Mouse (Mus musculus): ENCODE results near the gene Gm10697. TPM values are rescaled to one million over a fixed set of nuclear protein-coding genes. Genes with fewer than 3 reads are reported as not detected.

Gene Gm10697
- total RNA-seq (2023): not detected

DNA sequence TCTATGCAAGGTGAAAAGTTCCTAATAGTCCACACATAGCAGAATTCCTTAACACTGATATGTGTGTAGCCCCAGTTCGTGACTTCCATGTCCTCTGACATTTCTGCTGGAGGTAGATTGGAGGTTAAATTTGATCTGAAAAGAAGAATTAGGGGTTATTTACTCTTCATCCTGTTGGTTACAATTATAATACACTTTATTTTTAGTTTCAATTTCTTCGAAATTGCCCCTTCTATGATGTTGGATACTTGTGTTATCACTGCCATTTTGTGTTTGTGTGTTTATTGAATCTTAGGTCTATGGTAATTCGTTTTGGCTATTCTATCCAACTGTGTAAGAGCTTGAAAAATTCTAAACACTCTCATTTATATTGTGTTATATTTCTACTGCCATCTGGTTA, at the start of gene Gm10697:
TSS of gene Gm10697 (minus strand) at position 101 of the 400 bp plus-strand sequence.

GRCm38 (mm10) chr3:94054785-94055184, 17.7 kb downstream of the Gm10697 start, which contains the start of gene Gm9125:
TSS of gene Gm9125 (minus strand) at chr3:94054885.

Other genes starting within 250 kb of the Gm10697 start
- gene Tdpoz3, start 246.6 kb downstream of the Gm10697 start, total RNA-seq (2023): not detected
- not detected for gene Gm9117, start 129.1 kb downstream of the Gm10697 start, total RNA-seq (2023)
- not detected for gene Tdpoz5, start 111.3 kb downstream of the Gm10697 start, total RNA-seq (2023)
- gene Gm9125, start 17.8 kb downstream of the Gm10697 start, total RNA-seq (2023): not detected
- gene Gm10696, start 105.5 kb upstream of the Gm10697 start, total RNA-seq (2023): not detected
- gene Gm5286, start 124.1 kb upstream of the Gm10697 start, total RNA-seq (2023): not detected
- gene Gm4778, start 191.4 kb upstream of the Gm10697 start, total RNA-seq (2023): not detected
- gene Them4, start 237.4 kb upstream of the Gm10697 start, total RNA-seq (2023): 1 to 10 TPM; 1.1 to 3.7 TPM